In genomic region chr1:130547674-130548429, GRCm38 (mm10) we compare ENCODE assay signal across 8 mouse cellular contexts.
A peak's percentile ranks its signal among the peaks of the same experiment; 100 is the strongest.
DNase-seq lines count a peak whose midpoint lies in the region; ATAC-seq lines count a peak whose summit lies in the region.

No protein-coding gene starts in this region.

- peak overlapping the region; percentile 24 for H3K4me3 ChIP-seq in embryonic facial prominence, embryonic 12.5 days
- peak overlapping the region; percentile 43 for H3K4me3 ChIP-seq in heart, embryonic 13.5 days

- no peak overlapping the region for H3K27ac ChIP-seq in embryonic facial prominence, embryonic 12.5 days
- H3K27ac ChIP-seq in heart, embryonic 13.5 days (replicated peaks) = no peak overlapping the region

- 26% methylated on average over 25 of the region's 25 CpGs for WGBS in embryonic facial prominence, embryonic 12.5 days
- 22% methylated on average over 25 of the region's 25 CpGs for WGBS in heart, embryonic 13.5 days

- peak overlapping the region; percentile 43 for H3K4me2 ChIP-seq in embryonic facial prominence, embryonic 12.5 days (replicated peaks)
- H3K4me2 ChIP-seq in heart, embryonic 13.5 days = peak overlapping the region; percentile 66

- peak; percentile 91 to 92 for DNase-seq in B cell, adult 2 months
- peak; percentile 47 for DNase-seq in MEL-GATA-1-ER (ENCODE audit: extremely low read depth, low read depth)
- DNase-seq in kidney, postnatal 25 days = peak; percentile 53 to 72
- peak; percentile 74 for DNase-seq in lung, postnatal 14 days
- peak; percentile 55 for DNase-seq in retina, postnatal 1 day
- peak; percentile 48 to 65 for DNase-seq in urinary bladder, postnatal 36 days (ENCODE audit: low spot score in 2 of 2)

- H3K4me1 ChIP-seq in embryonic facial prominence, embryonic 12.5 days = no peaks in the 10 kb centered on the region
- H3K4me1 ChIP-seq in heart, embryonic 13.5 days = peaks cover 16% of the 10 kb centered on the region

- H3K27me3 ChIP-seq in embryonic facial prominence, embryonic 12.5 days = no peaks in the 10 kb centered on the region
- H3K27me3 ChIP-seq in heart, embryonic 13.5 days (replicated peaks) = no peaks in the 10 kb centered on the region

- H3K9me3 ChIP-seq in embryonic facial prominence, embryonic 12.5 days = no peaks in the 10 kb centered on the region
- no peaks in the 10 kb centered on the region for H3K9me3 ChIP-seq in heart, embryonic 13.5 days

- no peak for ATAC-seq in embryonic facial prominence, embryonic 12.5 days (ENCODE audit: insufficient number of reproducible peaks, insufficient read depth, low FRiP score, low TSS enrichment)
- ATAC-seq in heart, embryonic 13.5 days (ENCODE audit: extremely low read depth, insufficient number of reproducible peaks, low FRiP score, low TSS enrichment) = no peak

- no peak overlapping the region; the same call in 1 of the 2 replicates for H3K9ac ChIP-seq in embryonic facial prominence, embryonic 12.5 days
- H3K9ac ChIP-seq in heart, embryonic 13.5 days = peak overlapping the region; percentile 70

- no peaks in the 10 kb centered on the region for H3K36me3 ChIP-seq in embryonic facial prominence, embryonic 12.5 days
- H3K36me3 ChIP-seq in heart, embryonic 13.5 days = no peaks in the 10 kb centered on the region
